Comparison of ENCODE assay signal across 10 mouse cellular contexts in the genomic region with DNA sequence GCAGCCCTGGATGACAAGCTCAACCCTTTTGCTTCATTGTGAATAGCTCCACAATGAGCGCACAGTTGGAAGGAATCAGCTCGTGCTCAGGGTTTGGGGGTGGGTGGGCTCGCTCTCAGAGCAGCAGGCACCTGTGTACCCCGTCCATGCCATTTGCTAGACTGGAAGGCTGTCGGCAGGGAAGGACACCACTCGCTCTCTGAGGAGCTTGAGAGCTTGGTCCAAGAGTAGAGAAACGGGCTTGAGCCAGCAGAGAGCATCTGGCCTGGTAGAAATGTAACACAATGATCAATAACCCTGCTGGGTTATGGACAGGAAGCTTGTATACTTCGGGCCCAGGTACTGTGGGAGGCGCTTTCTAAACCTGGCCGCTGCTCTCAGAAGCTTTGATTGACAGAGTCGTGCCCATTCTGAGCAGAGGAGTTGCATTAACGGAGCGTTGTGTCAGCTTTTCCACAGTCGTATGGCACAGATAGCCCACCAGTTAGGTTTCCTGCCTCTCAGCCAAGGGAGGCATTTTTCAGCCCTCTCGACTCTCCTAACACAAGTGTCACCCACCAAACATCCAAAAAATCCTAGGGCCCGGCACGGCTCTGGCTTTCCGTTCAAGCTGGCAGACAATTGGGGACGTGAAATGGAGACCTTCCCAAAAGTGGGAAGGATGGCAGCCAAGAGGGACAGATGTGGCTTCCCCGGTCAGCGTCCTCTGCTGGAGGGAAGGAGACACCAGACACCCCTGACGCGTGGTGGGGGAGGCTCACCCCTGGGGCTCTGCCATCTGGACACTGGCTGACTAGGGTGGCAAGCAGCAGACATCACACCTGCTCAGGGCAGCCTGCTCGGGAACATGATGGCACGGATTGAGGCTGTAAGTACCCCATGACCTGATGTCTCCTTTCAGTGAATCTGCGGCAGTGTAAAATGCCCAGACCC.
DNase-seq lines count a peak whose midpoint lies in the region; ATAC-seq and TF ChIP-seq lines count a peak whose summit lies in the region.
"Had no signal": no experiment of that assay in that cellular context is flagged by ENCODE, and none has a peak within 500 bp of the region (broad histone marks: within the 10 kb centered on the region; RNA-seq: fewer than 3 reads in every experiment).

No protein-coding gene starts in this region.

- no peak overlapping the region for H3K9ac ChIP-seq in hindbrain, embryonic 14.5 days
- H3K9ac ChIP-seq: midbrain, embryonic 12.5 days had no signal

- H3K36me3 ChIP-seq in hindbrain, embryonic 14.5 days (replicated peaks; ENCODE audit: control insufficient read depth, insufficient read depth) = no peaks in the 10 kb centered on the region
- H3K36me3 ChIP-seq: midbrain, embryonic 12.5 days had no signal

- H3K4me3 ChIP-seq in cerebellum, adult 2 months (replicated peaks; ENCODE audit: insufficient read depth, low read depth, low read length) = peak overlapping the region; percentile 30
- H3K4me3 ChIP-seq in hindbrain, embryonic 14.5 days (replicated peaks; ENCODE audit: low read length) = no peak overlapping the region
- H3K4me3 ChIP-seq: midbrain, embryonic 12.5 days had no signal

- WGBS in cerebellum, adult 2 months = 17% methylated on average over 26 of the region's 26 CpGs
- 70% methylated on average over 26 of the region's 26 CpGs for WGBS in hindbrain, embryonic 14.5 days

- H3K4me2 ChIP-seq in hindbrain, embryonic 14.5 days (replicated peaks) = no peak overlapping the region
- H3K4me2 ChIP-seq: midbrain, embryonic 12.5 days had no signal

- TF ChIP-seq POLR2A in cerebellum, adult 2 months (IDR thresholded peaks at IDR 0.05; ENCODE audit: borderline replicate concordance, insufficient read depth, low read length) = no peak

- no peaks in the 10 kb centered on the region for H3K9me3 ChIP-seq in hindbrain, embryonic 14.5 days (ENCODE audit: control insufficient read depth, low read length)
- H3K9me3 ChIP-seq: midbrain, embryonic 12.5 days had no signal

- H3K27me3 ChIP-seq in cerebellum, adult 2 months (ENCODE audit: control insufficient read depth, insufficient read depth, low read length) = no peaks in the 10 kb centered on the region
- no peaks in the 10 kb centered on the region for H3K27me3 ChIP-seq in hindbrain, embryonic 14.5 days (ENCODE audit: control insufficient read depth, insufficient read depth, low read length)
- H3K27me3 ChIP-seq: CH12.LX; midbrain, embryonic 12.5 days had no signal

- no peak for TF ChIP-seq CTCF in cerebellum, adult 2 months (IDR thresholded peaks at IDR 0.05; ENCODE audit: borderline replicate concordance, insufficient read depth, low read depth, low read length)

- H3K27ac ChIP-seq in cerebellum, adult 2 months (ENCODE audit: insufficient read depth, low read length) = no peak overlapping the region
- H3K27ac ChIP-seq in hindbrain, embryonic 14.5 days = no peak overlapping the region
- H3K27ac ChIP-seq: midbrain, embryonic 12.5 days had no signal

- H3K4me1 ChIP-seq in cerebellum, adult 2 months (ENCODE audit: control insufficient read depth, insufficient read depth, low read length) = peaks cover 13% of the 10 kb centered on the region
- H3K4me1 ChIP-seq in hindbrain, embryonic 14.5 days (replicated peaks; ENCODE audit: control insufficient read depth, insufficient read depth, low read length) = no peaks in the 10 kb centered on the region

- peak; percentile 8 to 12 for DNase-seq in layer of hippocampus, postnatal 25 days (ENCODE audit: extremely low spot score in 1 of 2, low spot score in 1 of 2)
- DNase-seq in layer of hippocampus, adult 18-20 months (ENCODE audit: low spot score in 2 of 2) = no peak
- peak; percentile 63 to 69 for DNase-seq in cerebellum, adult 2 months
- peak; percentile 89 for DNase-seq in gastrocnemius, adult 18-20 months (ENCODE audit: low spot score)
- no peak for DNase-seq in hindbrain, embryonic 14.5 days (ENCODE audit: low spot score)
- DNase-seq in kidney, postnatal 25 days = no peak
- DNase-seq in kidney, adult 9 months = no peak
- no peak for DNase-seq in thymus, postnatal 4 days

- peak; percentile 68; the same call in 1 of the 2 replicates for ATAC-seq in hindbrain, embryonic 14.5 days (ENCODE audit: low FRiP score)

Comparison
In these comparisons a context has a peak if more than half of its experiments do, and no peak if none do; other contexts are left out.
1. DNase-seq: peak in layer of hippocampus, postnatal 25 days (2 of 2), cerebellum, adult 2 months (2 of 2) and gastrocnemius, adult 18-20 months (single experiment); none in layer of hippocampus, adult 18-20 months (0 of 2), hindbrain, embryonic 14.5 days (single experiment), kidney, postnatal 25 days (0 of 2), kidney, adult 9 months (single experiment) and thymus, postnatal 4 days (single experiment).